Mouse (Mus musculus): ENCODE data around the gene Cyp2s1. TPM values are rescaled to one million over a fixed set of nuclear protein-coding genes. Genes with fewer than 3 reads are reported as not detected.
"Not testable (repeated sequence)": the region's sequence is repeated elsewhere in the genome, so short reads cannot be mapped to it uniquely, and the experiment has no call there.

Gene Cyp2s1
- polyA plus RNA-seq, 1 experiment = not detected

DNA sequence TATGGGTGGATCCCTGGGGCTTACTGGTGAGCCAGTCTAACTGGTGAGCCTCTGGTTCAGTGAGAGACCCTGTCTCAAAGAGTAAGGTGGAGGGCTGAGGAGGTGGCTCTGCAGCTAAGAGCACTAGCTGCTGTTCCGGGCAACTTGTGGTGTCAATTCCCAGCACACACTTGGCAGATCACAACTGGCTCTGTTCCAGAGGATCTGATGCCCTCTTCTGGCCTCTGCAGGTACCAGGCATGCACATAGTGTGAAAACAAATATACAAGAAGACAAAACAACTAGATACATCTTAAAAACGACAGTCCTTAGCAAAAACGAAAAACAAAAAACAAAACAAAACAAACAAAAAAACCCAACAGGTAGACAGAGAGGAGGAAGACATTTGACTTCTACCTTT is 23.0 kb downstream of the Cyp2s1 start:
- Histone ChIP-seq H3K27ac (ENCODE audit: control insufficient read depth, insufficient read depth, low read depth, low read length, poor library complexity) (no peak overlapping the region), H3K4me1 (ENCODE audit: control insufficient read depth, insufficient read depth, low read length) (no peaks in the 10 kb centered on the region), H3K4me3 (replicated peaks; ENCODE audit: control insufficient read depth, low read depth, low read length) (no peak overlapping the region)
- TF ChIP-seq POLR2A (IDR thresholded peaks at IDR 0.05; ENCODE audit: borderline replicate concordance, control insufficient read depth, low read depth, low read length) = no peak
- peak; percentile 22; the same call in 1 of the 2 replicates for TF ChIP-seq CTCF (IDR thresholded peaks at IDR 0.05; ENCODE audit: control insufficient read depth, insufficient read depth, low read length)
- WGBS = 53% methylated on average over 3 of the region's 3 CpGs

DNA sequence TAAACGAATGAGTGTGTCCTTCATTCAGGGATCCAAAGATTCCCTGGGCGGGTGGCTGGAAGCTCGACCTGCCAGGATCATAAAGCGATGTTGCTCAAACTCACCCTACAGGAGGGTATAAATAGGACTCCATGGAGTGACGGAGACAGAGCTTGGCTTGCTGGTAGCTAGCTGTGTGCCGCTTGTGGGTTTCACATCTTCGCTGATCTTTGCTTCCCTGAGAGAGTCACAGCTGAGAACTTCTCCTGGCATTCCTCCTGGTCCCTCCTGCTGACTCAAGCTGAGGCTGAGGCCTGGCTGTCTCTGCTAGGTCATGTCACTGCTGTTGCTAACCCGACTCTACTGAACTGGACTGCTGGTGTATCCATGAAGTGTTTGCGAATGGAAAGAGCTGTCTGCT is 23.7 kb downstream of the Cyp2s1 start:
- not testable (repeated sequence) for H3K4me1 ChIP-seq (ENCODE audit: control insufficient read depth, insufficient read depth, low read length); H3K4me3 ChIP-seq (replicated peaks; ENCODE audit: control insufficient read depth, low read depth, low read length); H3K27ac ChIP-seq (ENCODE audit: control insufficient read depth, insufficient read depth, low read depth, low read length, poor library complexity)
- WGBS = 81% methylated on average over 9 of the region's 9 CpGs

DNA sequence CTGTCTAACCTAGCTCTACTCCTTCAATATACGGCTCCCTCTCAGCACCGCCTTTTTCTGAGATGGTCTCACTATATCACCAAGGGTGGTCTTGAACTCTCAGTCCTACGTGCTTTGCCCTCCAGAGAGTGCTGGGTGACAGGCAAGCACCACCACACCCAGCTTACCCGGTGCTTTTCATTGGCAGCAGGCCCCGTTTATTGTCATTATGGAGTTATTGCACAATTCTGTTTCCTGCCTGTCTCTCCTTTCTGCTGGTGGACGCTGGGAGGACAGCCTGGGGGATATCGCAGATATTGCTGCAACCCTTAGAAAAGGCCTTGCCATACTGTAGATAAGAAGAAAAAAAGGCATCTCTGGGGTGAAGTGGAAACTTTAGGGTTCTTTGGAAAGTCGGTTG is 26.1 kb downstream of the Cyp2s1 start:
- Histone ChIP-seq H3K4me1 (ENCODE audit: control insufficient read depth, insufficient read depth, low read length) (no peaks in the 10 kb centered on the region), H3K27ac (ENCODE audit: control insufficient read depth, insufficient read depth, low read depth, low read length, poor library complexity) (no peak overlapping the region), H3K4me3 (replicated peaks; ENCODE audit: control insufficient read depth, low read depth, low read length) (no peak overlapping the region)
- 34% methylated on average over 8 of the region's 8 CpGs for WGBS
- TF ChIP-seq CTCF (IDR thresholded peaks at IDR 0.05; ENCODE audit: control insufficient read depth, insufficient read depth, low read length) (no peak), POLR2A (IDR thresholded peaks at IDR 0.05; ENCODE audit: borderline replicate concordance, control insufficient read depth, low read depth, low read length) (no peak)

DNA sequence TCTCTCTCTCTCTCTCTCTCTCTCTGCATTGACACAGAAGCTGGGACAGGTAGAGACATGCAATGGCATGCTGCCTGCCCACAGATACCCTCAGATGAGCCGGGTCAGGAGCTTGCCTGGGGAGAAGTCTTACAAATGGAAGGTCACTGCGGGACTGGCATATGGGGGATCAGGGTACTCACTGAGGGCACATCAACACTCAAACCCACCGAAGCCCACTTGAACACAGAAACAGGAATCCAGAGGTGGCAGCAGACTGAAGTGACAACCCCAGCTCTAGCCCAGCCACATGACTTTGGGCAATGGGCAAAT is 27.6 kb downstream of the Cyp2s1 start:
- H3K27ac ChIP-seq (ENCODE audit: control insufficient read depth, insufficient read depth, low read depth, low read length, poor library complexity) = no peak overlapping the region
- H3K4me1 ChIP-seq (ENCODE audit: control insufficient read depth, insufficient read depth, low read length) = no peaks in the 10 kb centered on the region
- WGBS = 79% methylated on average over 3 of the region's 3 CpGs
- H3K4me3 ChIP-seq (replicated peaks; ENCODE audit: control insufficient read depth, low read depth, low read length) = no peak overlapping the region
- no peak for TF ChIP-seq CTCF (IDR thresholded peaks at IDR 0.05; ENCODE audit: control insufficient read depth, insufficient read depth, low read length)
- no peak for TF ChIP-seq POLR2A (IDR thresholded peaks at IDR 0.05; ENCODE audit: borderline replicate concordance, control insufficient read depth, low read depth, low read length)

DNA sequence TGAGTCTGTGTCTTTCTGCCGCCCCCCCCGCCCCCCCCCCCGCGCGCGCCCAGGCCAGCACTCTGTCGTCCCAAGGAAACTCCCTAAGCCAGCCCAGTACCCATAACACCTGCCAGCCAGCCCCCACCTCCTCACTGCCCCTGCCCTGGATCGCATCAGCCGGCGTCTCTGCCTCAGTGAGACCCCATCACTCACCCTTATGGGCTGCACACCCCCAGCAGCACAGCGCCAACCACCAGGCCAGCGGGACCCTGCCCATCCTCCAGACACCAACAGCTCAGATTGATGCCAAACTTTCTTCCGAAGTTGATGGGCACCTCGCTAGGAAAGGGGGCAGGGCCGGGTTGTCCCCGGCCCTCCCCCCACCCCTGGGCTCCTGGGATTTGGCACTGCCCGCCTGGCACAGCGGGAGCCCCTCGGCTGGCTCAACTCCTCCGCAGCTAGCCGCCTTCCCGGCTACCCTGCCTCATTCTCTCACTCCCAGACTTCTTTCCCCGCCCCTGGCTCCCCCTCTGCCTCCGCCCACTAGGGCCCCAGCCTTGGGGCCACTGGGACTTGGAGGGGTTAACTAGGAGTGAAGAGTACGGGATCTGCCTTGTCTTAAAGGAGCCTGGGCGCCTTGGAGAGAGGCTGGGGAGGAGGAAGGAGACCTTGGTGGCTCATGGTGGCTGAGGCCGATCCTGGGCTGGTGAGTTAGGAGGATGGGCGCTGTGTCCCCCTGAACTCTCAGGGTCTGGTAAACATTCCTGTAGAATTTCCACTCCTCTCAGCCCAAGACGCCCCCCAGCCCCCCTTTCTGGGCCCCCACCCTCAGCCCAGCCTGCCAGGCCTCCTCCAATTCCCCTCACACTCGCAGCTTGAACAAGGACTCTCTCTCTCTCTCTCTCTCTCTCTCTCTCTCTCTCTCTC is 28.2 kb downstream of the Cyp2s1 start, which contains the start of gene Axl:
Axl (minus strand) TSS at position 486 of the 909 bp plus-strand sequence.
- Histone ChIP-seq H3K27ac (ENCODE audit: control insufficient read depth, insufficient read depth, low read depth, low read length, poor library complexity) (peak within 1 kb of the TSS; percentile 10; the same call in 1 of the 2 replicates), H3K4me3 (replicated peaks; ENCODE audit: control insufficient read depth, low read depth, low read length) (no peak within 1 kb of the TSS), H3K4me1 (ENCODE audit: control insufficient read depth, insufficient read depth, low read length) (no peaks in the 10 kb centered on the region)
- WGBS = 9% methylated on average over 30 of the region's 30 CpGs
- no peak; the same call in 1 of the 2 replicates for TF ChIP-seq POLR2A (IDR thresholded peaks at IDR 0.05; ENCODE audit: borderline replicate concordance, control insufficient read depth, low read depth, low read length)
- TF ChIP-seq CTCF (IDR thresholded peaks at IDR 0.05; ENCODE audit: control insufficient read depth, insufficient read depth, low read length) = no peak

DNA sequence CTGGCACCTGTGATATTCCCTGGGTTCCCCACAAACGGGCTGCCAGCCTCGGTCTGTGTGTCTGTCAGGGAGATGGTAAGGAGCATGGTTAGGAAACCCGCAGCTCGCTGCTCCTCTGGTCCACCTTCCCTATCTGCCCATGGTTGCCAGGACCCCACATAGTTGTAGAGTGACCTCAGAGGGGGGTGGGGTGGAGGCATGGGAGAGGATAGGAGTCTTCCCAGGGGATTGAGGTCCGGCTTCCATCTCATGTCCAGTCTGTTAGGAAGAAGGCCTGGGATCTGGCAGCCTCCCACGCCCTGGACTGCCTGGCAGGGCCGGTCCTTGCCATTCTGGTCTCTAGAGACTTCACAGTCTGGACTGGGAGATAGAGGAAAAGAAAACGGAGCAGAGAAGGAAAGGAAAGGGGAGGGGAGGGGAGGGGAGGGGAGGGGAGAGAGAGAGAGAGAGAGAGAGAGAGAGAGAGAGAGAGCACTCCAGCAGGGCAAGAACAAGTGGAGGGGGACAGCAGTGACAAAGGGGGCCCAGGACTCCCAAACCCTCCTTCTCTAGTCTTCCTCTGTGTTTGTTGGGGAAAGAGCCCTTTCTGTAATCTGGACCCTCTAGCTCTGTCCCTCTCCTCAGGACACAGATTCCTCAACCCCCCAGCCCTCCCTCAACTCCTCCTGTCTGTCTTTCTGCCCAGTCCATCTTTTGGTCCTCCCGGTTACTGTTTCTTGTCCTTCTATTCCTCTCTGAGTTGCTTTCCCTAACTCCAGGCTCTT is 29.1 kb downstream of the Cyp2s1 start:
- Histone ChIP-seq H3K27ac (ENCODE audit: control insufficient read depth, insufficient read depth, low read depth, low read length, poor library complexity) (no peak overlapping the region), H3K4me1 (ENCODE audit: control insufficient read depth, insufficient read depth, low read length) (peaks cover 1% of the 10 kb centered on the region; the same call in 1 of the 2 replicates), H3K4me3 (replicated peaks; ENCODE audit: control insufficient read depth, low read depth, low read length) (no peak overlapping the region)
- WGBS = 56% methylated on average over 8 of the region's 9 CpGs
- TF ChIP-seq POLR2A (IDR thresholded peaks at IDR 0.05; ENCODE audit: borderline replicate concordance, control insufficient read depth, low read depth, low read length) (no peak), CTCF (IDR thresholded peaks at IDR 0.05; ENCODE audit: control insufficient read depth, insufficient read depth, low read length) (no peak)

DNA sequence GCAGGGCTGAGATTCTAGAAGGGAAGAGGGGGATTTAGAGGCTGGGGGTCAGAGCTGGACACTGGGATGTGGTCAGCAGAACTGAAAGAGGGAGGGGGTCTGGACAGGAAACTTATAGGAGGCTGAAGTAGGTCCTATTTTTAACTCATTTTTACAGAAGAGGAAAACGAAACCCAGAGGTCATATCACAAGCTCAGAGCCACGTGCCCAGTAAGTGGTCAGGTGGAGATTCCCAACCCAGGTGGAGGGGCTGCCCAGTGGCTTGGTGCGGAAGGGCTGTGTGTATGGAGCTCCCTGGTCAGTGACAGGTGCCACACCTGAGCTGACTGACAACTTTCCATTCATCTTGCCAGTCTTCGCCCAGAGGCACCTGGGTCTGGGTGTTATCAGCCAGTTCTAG is 29.7 kb downstream of the Cyp2s1 start:
- no peak overlapping the region for H3K4me3 ChIP-seq (replicated peaks; ENCODE audit: control insufficient read depth, low read depth, low read length)
- peaks cover 3% of the 10 kb centered on the region; the same call in 1 of the 2 replicates for H3K4me1 ChIP-seq (ENCODE audit: control insufficient read depth, insufficient read depth, low read length)
- no peak overlapping the region for H3K27ac ChIP-seq (ENCODE audit: control insufficient read depth, insufficient read depth, low read depth, low read length, poor library complexity)
- 36% methylated on average over 4 of the region's 4 CpGs for WGBS
- no peak for TF ChIP-seq CTCF (IDR thresholded peaks at IDR 0.05; ENCODE audit: control insufficient read depth, insufficient read depth, low read length)
- no peak for TF ChIP-seq POLR2A (IDR thresholded peaks at IDR 0.05; ENCODE audit: borderline replicate concordance, control insufficient read depth, low read depth, low read length)

DNA sequence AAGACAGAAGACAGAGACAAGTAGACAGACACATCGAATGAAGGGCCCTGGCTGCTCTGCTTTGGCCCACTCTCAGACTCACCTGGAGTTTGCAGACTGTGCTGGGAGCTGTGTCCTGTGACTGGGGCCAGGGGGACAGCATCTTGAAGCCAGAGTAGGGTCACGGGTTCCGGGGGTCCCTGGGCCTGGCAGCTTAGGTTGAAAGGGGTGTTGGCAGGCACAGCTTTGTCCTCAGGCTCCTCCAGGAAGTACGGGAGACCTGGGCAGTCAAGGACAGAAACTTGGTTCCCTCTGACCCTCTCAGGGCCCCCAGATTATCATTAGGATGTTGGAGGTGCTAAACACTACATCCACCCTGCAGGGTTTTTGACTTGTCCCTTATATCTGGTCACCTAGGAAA is 31.0 kb downstream of the Cyp2s1 start:
- no peak overlapping the region for H3K4me3 ChIP-seq (replicated peaks; ENCODE audit: control insufficient read depth, low read depth, low read length)
- TF ChIP-seq POLR2A (IDR thresholded peaks at IDR 0.05; ENCODE audit: borderline replicate concordance, control insufficient read depth, low read depth, low read length) (no peak), CTCF (IDR thresholded peaks at IDR 0.05; ENCODE audit: control insufficient read depth, insufficient read depth, low read length) (no peak)
- WGBS = 76% methylated on average over 4 of the region's 4 CpGs
- H3K27ac ChIP-seq (ENCODE audit: control insufficient read depth, insufficient read depth, low read depth, low read length, poor library complexity) = no peak overlapping the region
- H3K4me1 ChIP-seq (ENCODE audit: control insufficient read depth, insufficient read depth, low read length) = peaks cover 3% of the 10 kb centered on the region; the same call in 1 of the 2 replicates

Data from bone marrow, adult 2 months (tissue).